Mouse (Mus musculus): Measurements from ENCODE around the gene Spag6.

DNA sequence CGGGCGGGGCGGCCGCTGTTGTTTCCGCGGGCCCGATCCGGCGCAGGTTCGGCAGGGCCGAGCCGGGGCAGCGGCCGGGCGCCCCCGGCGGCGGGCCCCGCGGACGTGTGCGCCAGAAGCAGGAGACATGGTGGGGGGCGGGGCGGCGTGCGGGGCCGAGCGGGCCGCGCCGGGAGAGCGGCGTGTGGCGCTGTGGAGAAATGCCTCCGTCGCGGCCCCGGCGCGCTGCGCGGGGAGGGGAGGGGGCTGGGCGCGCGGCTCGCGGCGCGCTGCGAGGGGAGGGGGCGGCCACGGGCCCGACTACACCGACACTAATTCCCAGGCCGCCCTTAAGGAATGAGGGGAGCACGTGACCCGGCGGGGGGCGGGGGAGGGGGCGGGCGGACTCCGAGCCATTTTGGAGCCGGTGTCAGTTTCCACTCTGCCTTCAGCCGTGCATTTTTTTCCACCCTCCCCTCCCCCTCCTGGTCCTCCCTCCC lies 17.3 kb upstream of the Spag6 start:
- TF ChIP-seq CTCF (IDR thresholded peaks at IDR 0.05; ENCODE audit: insufficient read depth, low read depth, low read length) (no peak), POLR2A (IDR thresholded peaks at IDR 0.05; ENCODE audit: insufficient read depth, low read depth, low read length) (no peak)

Measured in olfactory bulb, adult 2 months (tissue).